Mouse (Mus musculus): ENCODE results near the gene Ttc39a.

Gene Ttc39a

GRCm38 (mm10) chr4:109421608-109422007, 15.2 kb downstream of the Ttc39a start:
- no peak for DNase-seq (ENCODE audit: low spot score)

DNA sequence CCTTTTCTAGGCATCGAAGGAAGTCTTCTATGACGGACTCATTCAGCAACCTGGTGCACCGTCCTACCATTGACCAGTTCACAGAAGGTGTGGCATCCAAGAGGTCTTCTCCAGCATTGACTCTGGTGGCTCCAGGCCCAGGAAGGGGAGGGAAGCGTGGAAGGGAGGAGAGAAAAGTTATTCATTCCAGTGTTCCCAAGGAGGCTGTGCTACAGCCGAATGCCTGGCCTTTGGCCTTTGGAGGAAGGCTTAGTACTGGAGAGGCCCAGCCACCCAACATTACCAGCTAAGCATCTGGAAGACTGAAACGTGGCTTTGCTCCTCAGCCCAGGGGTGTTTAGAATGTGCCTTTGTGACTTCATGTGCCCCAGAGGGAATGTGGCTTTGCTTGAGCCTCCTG, 16.0 kb downstream of the Ttc39a start:
- DNase-seq (ENCODE audit: low spot score) = no peak

DNA sequence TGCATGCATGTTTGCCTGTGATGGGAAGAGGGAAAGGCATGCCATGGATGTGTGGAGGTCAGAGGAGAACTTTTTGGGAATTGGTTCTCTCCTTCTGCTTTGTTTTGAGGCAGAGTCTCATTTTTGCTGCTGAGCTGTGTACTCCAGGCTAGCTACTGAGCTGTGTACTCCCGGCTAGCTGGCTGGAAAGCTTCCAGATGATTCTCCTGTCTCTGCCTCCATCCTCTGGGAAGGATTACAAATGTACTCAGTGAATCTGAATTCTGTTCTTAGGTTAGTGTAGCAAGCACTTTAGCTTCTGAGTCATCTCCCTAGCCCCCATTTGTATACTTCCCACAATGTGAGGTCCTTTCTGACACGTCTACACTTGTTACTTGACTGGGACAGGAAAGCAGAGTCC, 17.0 kb downstream of the Ttc39a start:
- no peak for DNase-seq (ENCODE audit: low spot score)

GRCm38 (mm10) chr4:109427058-109427457, 20.6 kb downstream of the Ttc39a start:
- no peak for DNase-seq (ENCODE audit: low spot score)

- DNase-seq (ENCODE audit: low spot score) = no peak
Measured at GRCm38 (mm10) chr4:109430250-109430649, 23.8 kb downstream of the Ttc39a start.

GRCm38 (mm10) chr4:109430854-109431253, 24.4 kb downstream of the Ttc39a start:
- DNase-seq (ENCODE audit: low spot score) = peak; percentile 47

DNA sequence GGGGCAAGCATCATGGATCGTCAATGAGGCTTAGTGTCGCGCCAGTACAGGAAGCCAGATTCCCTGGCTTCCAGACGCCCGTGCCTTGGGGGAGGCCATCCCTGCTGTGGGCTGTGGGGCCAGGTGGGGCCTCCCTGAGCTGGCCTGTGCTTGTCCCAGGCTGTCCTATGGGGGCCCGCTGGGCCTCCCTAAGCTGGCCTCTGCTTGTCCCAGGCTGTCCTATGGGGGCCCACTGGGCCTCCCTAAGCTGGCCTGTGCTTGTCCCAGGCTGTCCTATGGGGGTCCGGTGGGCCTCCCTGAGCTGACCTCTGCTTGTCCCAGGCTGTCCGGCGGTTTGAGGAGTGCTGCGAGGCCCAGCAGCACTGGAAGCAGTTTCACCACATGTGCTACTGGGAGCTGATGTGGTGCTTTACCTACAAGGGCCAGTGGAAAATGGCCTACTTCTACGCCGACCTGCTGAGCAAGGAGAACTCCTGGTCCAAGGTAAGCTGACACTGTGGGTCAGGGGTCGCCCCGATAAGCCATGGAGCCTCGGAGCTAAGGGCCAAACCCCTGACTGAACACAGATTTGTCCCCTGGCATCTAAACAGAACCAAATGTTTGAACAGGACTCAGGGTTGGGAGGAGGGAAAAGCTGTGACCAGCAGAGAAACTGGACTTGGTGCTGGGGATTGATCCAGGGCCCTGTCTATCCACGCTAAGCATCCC, 26.4 kb downstream of the Ttc39a start:
- DNase-seq (ENCODE audit: low spot score) = no peak

GRCm38 (mm10) chr4:109433641-109434040, 27.2 kb downstream of the Ttc39a start:
- DNase-seq (ENCODE audit: low spot score) = no peak

- no peak for DNase-seq (ENCODE audit: low spot score)
Measured at GRCm38 (mm10) chr4:109434256-109434655, 27.8 kb downstream of the Ttc39a start.

- no peak for DNase-seq (ENCODE audit: low spot score)
Measured at GRCm38 (mm10) chr4:109437913-109438878, 31.8 kb downstream of the Ttc39a start.

DNA sequence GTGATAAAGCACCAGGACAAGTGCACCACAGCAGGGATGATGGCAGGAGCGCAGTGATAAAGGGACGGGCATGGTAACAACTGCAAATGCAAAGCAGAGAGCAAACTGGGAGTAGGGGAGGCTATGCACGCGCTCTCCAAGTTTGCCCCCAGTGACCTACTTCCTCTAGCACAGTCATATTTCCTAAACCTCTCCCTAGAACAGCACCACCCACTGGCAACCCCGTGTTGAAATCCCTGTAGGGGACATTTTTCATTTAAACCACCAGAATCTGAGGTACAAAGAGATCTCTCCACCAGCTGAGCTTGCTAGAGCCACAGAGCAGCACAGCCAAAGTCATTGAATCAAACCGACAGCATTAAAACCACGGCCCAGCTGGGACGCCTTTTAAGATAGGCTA, 32.7 kb downstream of the Ttc39a start:
- DNase-seq (ENCODE audit: low spot score) = no peak

GRCm38 (mm10) chr4:109439825-109440248, 33.4 kb downstream of the Ttc39a start:
- DNase-seq (ENCODE audit: low spot score) = no peak

DNA sequence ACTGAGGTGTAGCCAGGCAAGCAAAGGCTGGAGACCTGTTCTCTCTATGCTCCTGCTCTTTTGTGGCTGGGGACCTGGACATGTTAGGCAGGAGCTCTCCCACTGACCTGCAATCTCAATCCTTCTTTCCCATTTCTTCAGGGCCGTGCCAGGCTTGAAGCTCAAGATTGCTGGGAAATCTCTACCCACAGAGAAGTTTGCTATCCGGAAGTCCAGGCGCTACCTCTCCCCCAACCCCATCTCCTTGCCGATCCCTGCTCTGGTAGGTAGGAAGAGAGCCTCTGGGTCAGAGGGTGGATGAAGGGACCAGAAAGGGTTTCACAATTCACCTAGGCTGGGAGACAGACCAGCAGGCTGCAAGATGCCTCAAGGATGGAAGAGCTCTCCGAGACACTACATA, 34.0 kb downstream of the Ttc39a start:
- no peak for DNase-seq (ENCODE audit: low spot score)

DNA sequence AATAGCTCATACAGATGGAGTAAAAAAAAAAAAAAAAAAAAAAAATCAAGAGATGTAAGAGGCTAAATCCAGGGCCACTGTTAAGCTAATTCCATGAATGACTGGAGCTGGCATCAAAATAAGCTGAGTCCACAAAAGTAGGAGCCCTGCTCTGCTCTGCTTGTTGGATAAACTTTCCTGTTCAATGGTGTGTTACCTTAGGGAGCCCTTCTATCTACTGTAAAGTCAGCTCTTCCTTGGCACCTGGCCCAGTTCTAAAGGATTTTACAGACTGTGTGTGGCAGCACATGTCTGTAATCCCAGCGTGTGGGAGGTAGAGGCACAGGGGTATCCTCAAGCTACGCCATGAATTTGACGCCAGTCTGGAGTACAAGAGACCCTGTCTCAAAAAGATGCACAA, 34.6 kb downstream of the Ttc39a start:
- no peak for DNase-seq (ENCODE audit: low spot score)

GRCm38 (mm10) chr4:109442126-109442525, 35.7 kb downstream of the Ttc39a start:
- DNase-seq (ENCODE audit: low spot score) = no peak

DNA sequence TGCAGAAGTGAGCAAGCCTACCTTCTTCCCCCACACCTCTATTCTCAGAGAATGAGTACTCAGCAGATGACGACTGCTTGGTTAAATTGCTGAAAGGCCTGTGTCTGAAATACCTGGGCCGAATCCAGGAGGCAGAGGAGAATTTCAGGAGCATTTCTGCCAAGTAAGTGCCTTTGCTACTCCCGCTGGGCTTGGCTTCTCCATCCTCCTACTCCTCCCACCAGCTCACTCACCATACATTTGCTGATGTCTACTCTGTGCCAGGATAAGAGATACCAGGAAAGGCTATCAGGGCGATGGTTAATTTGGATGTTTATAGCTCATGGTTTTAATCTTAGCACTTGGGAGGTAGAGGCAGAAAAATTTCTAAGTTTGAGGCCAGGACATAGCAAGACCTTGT, 36.2 kb downstream of the Ttc39a start:
- DNase-seq (ENCODE audit: low spot score) = no peak

DNA sequence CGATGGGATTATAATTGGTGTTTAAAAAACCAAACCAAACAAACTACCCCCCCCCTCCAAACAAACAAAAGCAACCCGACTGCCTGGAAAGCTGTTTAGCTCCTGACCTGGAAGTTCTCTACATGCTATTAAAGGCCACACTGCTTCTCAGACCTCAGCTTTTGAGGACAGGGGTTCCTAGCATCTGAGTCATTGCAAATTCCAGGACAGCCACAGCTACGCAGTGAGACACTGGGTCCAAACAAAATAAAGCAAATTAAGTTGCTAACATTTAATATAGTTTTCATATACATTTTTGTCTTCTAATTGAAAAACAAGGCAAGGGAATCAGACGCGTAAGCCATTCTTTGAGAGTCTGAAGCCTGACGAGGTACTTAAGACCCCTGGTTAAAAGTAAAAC, 38.0 kb downstream of the Ttc39a start:
- DNase-seq (ENCODE audit: low spot score) = no peak

GRCm38 (mm10) chr4:109444951-109445350, 38.5 kb downstream of the Ttc39a start:
- no peak for DNase-seq (ENCODE audit: low spot score)

GRCm38 (mm10) chr4:109445397-109445796, 39.0 kb downstream of the Ttc39a start:
- DNase-seq (ENCODE audit: low spot score) = no peak

- DNase-seq (ENCODE audit: low spot score) = no peak
Measured at GRCm38 (mm10) chr4:109445956-109446355, 39.5 kb downstream of the Ttc39a start.

DNA sequence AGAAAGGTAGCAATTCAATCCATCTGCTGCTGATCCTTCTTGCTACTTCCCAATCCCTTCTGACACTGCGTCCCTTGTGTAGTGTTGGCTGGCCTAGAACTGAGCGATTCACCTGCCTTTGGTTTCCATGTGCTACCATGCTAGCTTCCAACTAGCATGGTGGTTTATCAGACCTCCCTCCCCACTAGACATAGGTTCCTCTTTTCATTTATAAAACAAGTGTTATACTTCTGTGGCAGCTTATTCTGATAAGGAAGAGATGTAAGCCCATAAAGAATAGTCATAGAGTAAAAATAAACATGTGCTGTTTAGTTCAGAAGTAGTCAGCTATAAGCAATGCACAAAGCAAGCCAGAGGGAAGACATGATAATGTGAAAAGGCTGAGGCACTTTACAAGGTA, 42.1 kb downstream of the Ttc39a start:
- DNase-seq (ENCODE audit: low spot score) = no peak

DNA sequence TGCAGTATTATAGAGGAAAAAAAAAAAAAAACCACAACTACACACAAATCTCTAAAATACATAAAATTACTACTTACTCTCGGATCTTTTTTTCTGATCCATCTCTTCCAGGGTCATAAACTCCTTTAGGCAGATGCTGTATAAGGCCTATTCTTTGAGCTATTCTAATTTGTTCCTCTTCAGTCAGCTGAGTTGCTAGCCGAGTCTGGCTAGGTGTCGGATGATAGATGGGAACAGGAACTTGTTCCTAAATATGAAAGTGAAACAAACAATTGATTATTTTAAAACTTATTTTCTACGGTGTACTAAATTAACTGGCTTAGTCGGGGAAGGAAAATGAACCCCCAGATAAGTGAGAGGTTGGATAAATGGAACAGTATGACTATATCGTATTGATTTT, 50.4 kb downstream of the Ttc39a start:
- no peak for DNase-seq (ENCODE audit: low spot score)
